ENCODE assay signal across 9 mouse cellular contexts in the genomic region with DNA sequence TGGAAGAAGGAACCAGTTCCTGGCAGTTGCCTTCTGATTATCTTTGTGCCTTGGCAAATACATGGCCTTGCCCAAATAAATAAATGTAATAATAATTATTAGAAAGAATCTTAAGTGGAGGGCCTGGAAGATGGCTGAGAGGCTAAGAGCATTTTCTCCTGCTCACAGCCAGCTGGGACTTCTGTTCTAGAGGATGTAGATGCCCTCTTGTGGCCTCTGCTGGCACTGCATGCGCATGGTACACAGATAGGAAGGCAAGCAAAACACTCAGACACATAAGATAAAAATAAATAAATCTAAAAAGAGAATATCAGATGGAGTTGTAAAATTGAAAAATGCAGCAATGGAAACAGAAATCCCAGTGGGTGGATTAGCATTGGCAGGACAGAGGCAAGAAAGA. TPM values are rescaled to one million over a fixed set of nuclear protein-coding genes. Genes with fewer than 3 reads are reported as not detected.
A peak's percentile ranks its signal among the peaks of the same experiment; 100 is the strongest.
DNase-seq lines count a peak whose midpoint lies in the region; TF ChIP-seq lines count a peak whose summit lies in the region.
"Had no signal": no experiment of that assay in that cellular context is flagged by ENCODE, and none has a peak within 500 bp of the region (broad histone marks: within the 10 kb centered on the region; RNA-seq: fewer than 3 reads in every experiment).

No protein-coding gene starts in this region.

- TF ChIP-seq CTCF in CH12.LX (conservative IDR thresholded peaks at IDR 0.05 in 1 of 2, IDR thresholded peaks at IDR 0.05 in 1 of 2; ENCODE audit: low read depth in 2 of 2, low read length in 2 of 2) = peak; percentile 87 to 92
- TF ChIP-seq CTCF in layer of hippocampus, adult 2 months (conservative IDR thresholded peaks at IDR 0.05) = peak; percentile 99

- H3K4me1 ChIP-seq in CH12.LX (ENCODE audit: control insufficient read depth in 1 of 2, insufficient read depth in 2 of 2) = peaks cover 0 to 5% of the 10 kb centered on the region in 2 experiments; a peak in 1 of 4 replicates
- H3K4me1 ChIP-seq in embryonic facial prominence, embryonic 10.5 days = no peaks in the 10 kb centered on the region
- H3K4me1 ChIP-seq: limb, embryonic 13.5 days had no signal

- no peak for TF ChIP-seq POLR2A in CH12.LX (IDR thresholded peaks at IDR 0.05; ENCODE audit: low read depth, low read length)

- H3K79me2 ChIP-seq in CH12.LX (replicated peaks; ENCODE audit: control insufficient read depth, extremely low read depth, insufficient read depth, poor library complexity, severe bottlenecking) = no peaks in the 10 kb centered on the region

- dilution Hi-C loops in CH12.LX (cut with MboI; ENCODE audit: extremely low pct_ligation_motif_present, extremely low pct_unique_long_range_greater_than_20kb, low sequenced_read_pairs) = no loop called here

- no peaks in the 10 kb centered on the region for H3K27me3 ChIP-seq in CH12.LX (replicated peaks)
- no peaks in the 10 kb centered on the region for H3K27me3 ChIP-seq in embryonic facial prominence, embryonic 10.5 days (replicated peaks; ENCODE audit: low read depth, poor library complexity, severe bottlenecking)
- H3K27me3 ChIP-seq: limb, embryonic 13.5 days had no signal

- no peak overlapping the region for H3K27ac ChIP-seq in CH12.LX (ENCODE audit: insufficient read depth, low read depth)
- H3K27ac ChIP-seq in embryonic facial prominence, embryonic 10.5 days (replicated peaks) = no peak overlapping the region
- H3K27ac ChIP-seq in layer of hippocampus, adult 2 months = peak overlapping the region; percentile 32; the same call in 1 of the 2 replicates
- H3K27ac ChIP-seq: limb, embryonic 13.5 days had no signal

- H3K4me3 ChIP-seq in CH12.LX (replicated peaks in 1 of 3; ENCODE audit: low read depth in 2 of 3, low read length in 2 of 3, poor library complexity in 1 of 3) = no peak overlapping the region
- no peak overlapping the region for H3K4me3 ChIP-seq in embryonic facial prominence, embryonic 10.5 days
- H3K4me3 ChIP-seq in layer of hippocampus, adult 2 months = no peak overlapping the region
- H3K4me3 ChIP-seq: limb, embryonic 13.5 days had no signal

- peaks cover 0 to 25% of the 10 kb centered on the region in 2 experiments for H3K36me3 ChIP-seq in CH12.LX (replicated peaks in 1 of 2; ENCODE audit: control insufficient read depth in 1 of 2, insufficient read depth in 1 of 2, low read length in 1 of 2)
- H3K36me3 ChIP-seq in embryonic facial prominence, embryonic 10.5 days (replicated peaks) = peaks cover 4% of the 10 kb centered on the region; the same call in 1 of the 2 replicates

- H3K4me2 ChIP-seq in CH12.LX (ENCODE audit: insufficient read depth, low read depth, poor library complexity, severe bottlenecking) = no peak overlapping the region
- H3K4me2 ChIP-seq: limb, embryonic 13.5 days had no signal

- WGBS in embryonic facial prominence, embryonic 10.5 days = 3% methylated on average over 1 of the region's 1 CpGs

- in situ Hi-C loops in CH12.LX (cut with MboI; ENCODE audit: low pct_ligation_motif_present, low pct_unique_long_range_greater_than_20kb, low sequenced_read_pairs) = no loop called here

- no peak overlapping the region for H3K9ac ChIP-seq in CH12.LX (ENCODE audit: insufficient read depth, low read depth)
- H3K9ac ChIP-seq: limb, embryonic 13.5 days had no signal

- TF ChIP-seq EP300 in CH12.LX (IDR thresholded peaks at IDR 0.05; ENCODE audit: low read length) = no peak

- TF ChIP-seq RAD21 in CH12.LX (IDR thresholded peaks at IDR 0.05; ENCODE audit: low read depth, low read length) = peak; percentile 80

- H3K9me3 ChIP-seq in CH12.LX (replicated peaks; ENCODE audit: low read length) = no peaks in the 10 kb centered on the region
- H3K9me3 ChIP-seq in embryonic facial prominence, embryonic 10.5 days = no peaks in the 10 kb centered on the region
- H3K9me3 ChIP-seq: limb, embryonic 13.5 days had no signal

- peak; percentile 75 for DNase-seq in CH12.LX (ENCODE audit: extremely low read depth)
- peak; percentile 85 for DNase-seq in adrenal gland, postnatal 25 days
- peak; percentile 80 for DNase-seq in embryonic facial prominence, embryonic 10.5 days (ENCODE audit: low spot score)
- peak; percentile 83 for DNase-seq in heart, adult 8-10 months (ENCODE audit: low spot score)
- DNase-seq in layer of hippocampus, adult 2 months (ENCODE audit: low spot score in 2 of 2) = peak; percentile 88 to 92
- DNase-seq in lung, postnatal 25 days (ENCODE audit: low spot score) = peak; percentile 85
- peak; percentile 69 for DNase-seq in retina, postnatal 7 days (ENCODE audit: low read depth, low spot score)
- peak; percentile 62 to 82 for DNase-seq in urinary bladder, adult 18-20 months (ENCODE audit: low spot score in 2 of 2)

TF ChIP-seq in CH12.LX, 34 proteins besides CTCF, POLR2A, EP300 and RAD21:
- TF ChIP-seq IRF4 (IDR thresholded peaks at IDR 0.05; ENCODE audit: low read depth, low read length) = peak; percentile 33; the same call in 1 of the 2 replicates
- 0 out of 2 replicates have a peak, but pooled peaks have one; percentile 19 for TF ChIP-seq MYC (IDR thresholded peaks at IDR 0.05; ENCODE audit: low read depth, low read length)
- no peak for TF ChIP-seq TCF12 (IDR thresholded peaks at IDR 0.05; ENCODE audit: low read depth, low read length)
- peak; percentile 23; the same call in 1 of the 2 replicates for TF ChIP-seq ZC3H11A (IDR thresholded peaks at IDR 0.05; ENCODE audit: low read depth, low read length)
- TF ChIP-seq MAX (IDR thresholded peaks at IDR 0.05; ENCODE audit: low read length) = peak; percentile 32; the same call in 1 of the 2 replicates
- TF ChIP-seq NRF1 (IDR thresholded peaks at IDR 0.05; ENCODE audit: low read depth, low read length) = peak; percentile 27; the same call in 1 of the 2 replicates
- no peak for TF ChIP-seq ETS1 (conservative IDR thresholded peaks at IDR 0.05; ENCODE audit: low read depth, low read length)
- TF ChIP-seq SMC3 (IDR thresholded peaks at IDR 0.05; ENCODE audit: low read depth, low read length) = peak; percentile 85
- TF ChIP-seq CHD1 (IDR thresholded peaks at IDR 0.05; ENCODE audit: low read depth, low read length) = no peak
- TF ChIP-seq KAT2A (IDR thresholded peaks at IDR 0.05; ENCODE audit: insufficient replicate concordance, low read length) = no peak

RNA-seq across cellular contexts. Expression of gene Atrn, which starts 44.3 kb away (rescaled TPM):
- total RNA-seq in CH12.LX (2012; rRNA removed) (4.4 and 4.5 TPM in 2 replicates), CH12.LX (2014; rRNA removed) (4.0 TPM in 2 replicates)
- polyA plus RNA-seq in CH12.LX (2012; ENCODE audit: insufficient read length, low read depth) = 4.9 and 5.8 TPM in 2 replicates
- 35.0 and 41.2 TPM in 2 replicates for total RNA-seq in adrenal gland, postnatal 25 days (2021)
- polyA plus RNA-seq in embryonic facial prominence, embryonic 10.5 days (2016; fragmentation: Nextera tagmentation; extraction: Ambion mirVana) = 6.0 and 6.2 TPM in 2 replicates
- 10 to 100 TPM; 21.3 to 25.8 (median 24.2) TPM for total RNA-seq in heart, adult 8-10 months (2022)
- total RNA-seq in layer of hippocampus, adult 2 months (2021) = 100 to 1,000 TPM; 111 to 113 TPM

RNA-seq across cellular contexts. Expression of gene 4930402H24Rik, which starts 44.3 kb away (rescaled TPM):
- total RNA-seq in CH12.LX (2012; rRNA removed) = 3.3 and 4.2 TPM in 2 replicates
- total RNA-seq in CH12.LX (2014; rRNA removed) = 3.1 and 4.2 TPM in 2 replicates
- 2.6 and 4.8 TPM in 2 replicates for polyA plus RNA-seq in CH12.LX (2012; ENCODE audit: insufficient read length, low read depth)
- total RNA-seq in adrenal gland, postnatal 25 days (2021) = 29.6 and 38.9 TPM in 2 replicates
- 30.3 and 32.2 TPM in 2 replicates for polyA plus RNA-seq in embryonic facial prominence, embryonic 10.5 days (2016; fragmentation: Nextera tagmentation; extraction: Ambion mirVana)
- total RNA-seq in heart, adult 8-10 months (2022) = 10 to 100 TPM; 41.2 to 57.7 (median 51.0) TPM
- total RNA-seq in layer of hippocampus, adult 2 months (2021) = 10 to 100 TPM; 77.6 to 89.3 TPM
